Mouse (Mus musculus) liver, postnatal 0 days (tissue): ENCODE results near the gene Cpm. TPM values are rescaled to one million over a fixed set of nuclear protein-coding genes. Genes with fewer than 3 reads are reported as not detected.

ENCODE experiments used
- ATAC-seq: fragments of 200-750 bp; cut with Nextera tagmentation; 2 replicates; pipeline ENCODE4 v1.8.0; 2017; ENCODE audit warnings: mild to moderate bottlenecking, moderate library complexity
- DNase-seq: peaks from one replicate; pipeline ENCODE4 v3.0.0-alpha.2; 2016
- H3K27ac ChIP-seq: fragments of 300-500 bp; sonication (generic); 2 replicates; pipeline ENCODE4 v1.5.1; 2014; ENCODE audit warnings: antibody characterized with exemption, moderate library complexity, mild to moderate bottlenecking, low read depth
- H3K27me3 ChIP-seq: fragments of 300-500 bp; sonication (generic); 2 replicates; pipeline ENCODE4 v1.6.1; 2014; ENCODE audit warnings: low read length, control low read depth, mixed read lengths; ENCODE audit not compliant: insufficient read depth
- H3K36me3 ChIP-seq: fragments of 300-500 bp; sonication (generic); replicated peaks from 2 replicates; pipeline ENCODE4 v1.6.1; 2014; ENCODE audit warnings: mild to moderate bottlenecking, control low read depth, low read length, moderate library complexity, mixed read lengths; ENCODE audit not compliant: insufficient read depth
- H3K4me1 ChIP-seq: fragments of 300-500 bp; sonication (generic); 2 replicates; pipeline ENCODE4 v1.6.1; 2014; ENCODE audit warnings: antibody characterized with exemption, mild to moderate bottlenecking, control low read depth; ENCODE audit not compliant: insufficient read depth
- H3K4me2 ChIP-seq: fragments of 300-500 bp; sonication (generic); 2 replicates; pipeline ENCODE4 v1.6.1; 2014; ENCODE audit warnings: low read depth, mild to moderate bottlenecking, low read length, moderate library complexity, mixed read lengths
- H3K4me3 ChIP-seq: fragments of 300-500 bp; sonication (generic); 2 replicates; pipeline ENCODE4 v1.5.1; 2014; ENCODE audit warnings: low read depth, low read length
- H3K9ac ChIP-seq: fragments of 300-500 bp; sonication (generic); replicated peaks from 2 replicates; pipeline ENCODE4 v1.6.1; 2014; ENCODE audit warnings: mild to moderate bottlenecking, moderate library complexity
- H3K9me3 ChIP-seq: fragments of 300-500 bp; sonication (generic); 2 replicates; pipeline ENCODE4 v1.6.1; 2016; ENCODE audit warnings: mild to moderate bottlenecking, control low read depth, low read length, mixed read lengths
- CTCF ChIP-seq: sonication (generic); IDR thresholded peaks from 2 replicates; pipeline ENCODE4 v1.5.1; 2016; ENCODE audit warnings: antibody characterized with exemption, low read depth
- EP300 ChIP-seq: IDR thresholded peaks from 2 replicates; pipeline ENCODE4 v1.6.1; 2016; ENCODE audit warnings: antibody characterized with exemption, low read depth, mild to moderate bottlenecking
- WGBS: fragments of 180-500 bp; shearing (Covaris S2); extraction: QIAGEN DNeasy Blood & Tissue Kit; methylation state at CpG from one replicate; pipeline ENCODE4 v1.1.7; 2014; ENCODE audit not compliant: insufficient replicate concordance; 5-methylcytosine and 5-hydroxymethylcytosine counted together
- polyA plus RNA-seq: library from polyadenylated mRNA; unstranded; fragments of >200 nt; fragmentation: Nextera tagmentation; extraction: Ambion mirVana; gene quantifications from 2 replicates; pipeline ENCODE4 v1.2.1, GENCODE M21; 2015

Cpm gene
- polyA plus RNA-seq, 1 experiment from 2014 or later: 7.0 TPM

DNA sequence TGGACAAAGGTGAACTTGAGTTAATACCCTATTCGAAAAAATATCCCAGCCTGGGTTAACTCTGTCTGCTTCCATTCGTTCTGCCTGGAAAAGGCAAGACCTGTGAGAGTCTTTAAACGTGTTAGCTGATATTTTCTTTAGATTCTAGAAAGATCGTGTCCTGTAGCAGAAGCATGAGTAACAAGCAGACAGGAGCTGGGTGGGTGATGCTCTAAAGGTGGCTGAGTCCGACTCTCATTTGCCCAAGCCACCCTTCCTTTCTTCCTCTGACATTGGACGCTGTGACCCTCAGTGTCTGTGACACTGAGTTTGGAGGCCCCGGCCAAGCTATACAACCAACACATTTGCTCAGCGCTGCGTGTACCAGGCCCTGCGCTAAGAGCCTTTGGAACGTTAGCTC is 15.5 kb downstream of the Cpm start:
- Histone ChIP-seq H3K4me2 (no peak overlapping the region), H3K27ac (no peak overlapping the region), H3K4me3 (no peak overlapping the region), H3K27me3 (no peaks in the 10 kb centered on the region), H3K4me1 (0 out of 2 replicates have a peak, but pooled peaks cover 2% of the 10 kb centered on the region), H3K36me3 (no peaks in the 10 kb centered on the region; the same call in 1 of the 2 replicates), H3K9ac (no peak overlapping the region), H3K9me3 (no peaks in the 10 kb centered on the region)
- DNase-seq (no peak), ATAC-seq (no peak)
- TF ChIP-seq CTCF (no peak), EP300 (no peak)
- WGBS: 84% methylated on average over 11 of the region's 11 CpGs

DNA sequence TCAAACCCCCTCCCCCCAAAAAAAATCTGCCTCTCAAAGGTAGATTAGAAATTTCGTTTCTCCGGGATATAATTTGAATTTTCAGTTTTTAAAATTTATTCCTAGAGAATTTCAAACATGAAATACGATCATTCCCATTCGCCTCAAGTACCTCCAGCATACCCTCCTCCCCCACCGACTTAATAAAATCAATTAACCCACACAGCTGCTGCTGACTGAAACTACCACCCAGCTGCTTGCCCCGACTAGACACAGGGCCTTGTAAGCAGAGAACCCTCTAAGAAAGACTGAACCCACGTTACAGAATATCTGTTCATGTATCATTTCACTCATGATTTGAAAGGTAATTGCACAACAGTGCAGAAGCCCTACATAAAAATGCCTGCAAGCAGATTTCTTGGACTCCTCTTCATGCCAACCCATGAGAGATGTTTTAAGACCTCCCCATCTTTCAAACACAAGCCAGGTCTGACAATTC is 16.2 kb downstream of the Cpm start:
- H3K27me3 ChIP-seq: no peaks in the 10 kb centered on the region
- H3K27ac ChIP-seq: no peak overlapping the region
- no peak for ATAC-seq
- H3K9me3 ChIP-seq: no peaks in the 10 kb centered on the region
- no peak for DNase-seq
- no peaks in the 10 kb centered on the region for H3K36me3 ChIP-seq
- no peak for TF ChIP-seq CTCF
- no peak for TF ChIP-seq EP300
- H3K4me1 ChIP-seq: no peaks in the 10 kb centered on the region
- H3K4me3 ChIP-seq: no peak overlapping the region
- no peak overlapping the region for H3K4me2 ChIP-seq
- no peak overlapping the region for H3K9ac ChIP-seq
- 77% methylated on average over 7 of the region's 7 CpGs for WGBS

DNA sequence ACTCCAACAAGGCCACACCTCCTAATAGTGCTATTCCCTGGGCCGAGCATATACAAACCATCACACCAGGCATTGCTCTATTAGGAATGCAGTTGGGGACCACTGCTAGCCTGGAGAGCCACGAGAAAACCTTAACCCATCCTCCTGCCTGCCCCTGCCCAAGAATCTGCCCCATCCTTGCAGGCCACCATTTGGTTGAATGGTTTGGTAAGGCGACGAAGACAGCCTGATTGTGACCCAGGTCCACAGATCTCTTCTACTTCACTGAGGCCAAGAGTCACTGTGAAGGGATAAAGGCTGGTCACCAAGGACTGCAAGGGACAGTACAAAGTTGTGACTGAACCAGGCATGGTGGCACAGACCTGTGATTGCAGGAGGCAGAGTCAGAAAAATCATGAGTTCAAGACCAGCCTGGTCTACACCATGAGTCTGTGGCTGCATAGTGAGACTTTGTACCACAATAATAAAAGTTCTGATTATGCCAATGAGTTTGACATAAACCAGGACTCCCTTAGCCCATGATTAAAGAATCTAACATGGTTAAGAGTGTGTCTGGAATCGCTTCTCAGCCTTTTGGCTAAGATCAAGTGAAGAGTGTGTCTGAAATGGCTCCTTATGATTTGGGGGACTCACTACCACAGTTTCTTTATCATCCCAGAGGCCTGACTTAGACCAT is 17.3 kb downstream of the Cpm start:
- Histone ChIP-seq H3K36me3 (no peaks in the 10 kb centered on the region), H3K4me3 (no peak overlapping the region), H3K27me3 (no peaks in the 10 kb centered on the region), H3K9me3 (no peaks in the 10 kb centered on the region), H3K4me1 (no peaks in the 10 kb centered on the region), H3K9ac (no peak overlapping the region), H3K4me2 (no peak overlapping the region), H3K27ac (no peak overlapping the region)
- 78% methylated on average over 5 of the region's 5 CpGs for WGBS
- DNase-seq (no peak), ATAC-seq (no peak)
- TF ChIP-seq EP300: no peak
- TF ChIP-seq CTCF: no peak

DNA sequence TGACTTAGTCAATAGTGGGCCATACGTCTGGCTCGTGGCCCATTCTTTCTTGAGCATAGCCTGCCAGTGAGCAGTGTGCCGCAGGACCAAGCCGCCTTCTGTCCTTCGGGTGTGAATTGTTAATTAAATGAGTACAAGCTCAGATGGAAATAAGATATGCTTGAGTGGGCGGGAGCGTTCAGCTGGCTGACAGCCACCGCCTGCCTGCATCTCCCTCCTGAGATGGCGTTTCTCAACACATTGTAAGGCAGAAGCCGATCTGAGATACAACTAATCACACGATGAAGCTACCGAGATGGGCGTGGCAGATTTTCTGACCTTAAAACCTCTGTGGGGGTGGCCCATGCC is 17.8 kb downstream of the Cpm start:
- no peak for ATAC-seq
- WGBS: 76% methylated on average over 13 of the region's 13 CpGs
- no peaks in the 10 kb centered on the region for H3K4me1 ChIP-seq
- no peak overlapping the region for H3K27ac ChIP-seq
- H3K36me3 ChIP-seq: no peaks in the 10 kb centered on the region
- no peaks in the 10 kb centered on the region for H3K9me3 ChIP-seq
- H3K27me3 ChIP-seq: no peaks in the 10 kb centered on the region
- no peak overlapping the region for H3K4me3 ChIP-seq
- DNase-seq: no peak
- no peak for TF ChIP-seq CTCF
- no peak for TF ChIP-seq EP300
- H3K4me2 ChIP-seq: no peak overlapping the region
- no peak overlapping the region for H3K9ac ChIP-seq

DNA sequence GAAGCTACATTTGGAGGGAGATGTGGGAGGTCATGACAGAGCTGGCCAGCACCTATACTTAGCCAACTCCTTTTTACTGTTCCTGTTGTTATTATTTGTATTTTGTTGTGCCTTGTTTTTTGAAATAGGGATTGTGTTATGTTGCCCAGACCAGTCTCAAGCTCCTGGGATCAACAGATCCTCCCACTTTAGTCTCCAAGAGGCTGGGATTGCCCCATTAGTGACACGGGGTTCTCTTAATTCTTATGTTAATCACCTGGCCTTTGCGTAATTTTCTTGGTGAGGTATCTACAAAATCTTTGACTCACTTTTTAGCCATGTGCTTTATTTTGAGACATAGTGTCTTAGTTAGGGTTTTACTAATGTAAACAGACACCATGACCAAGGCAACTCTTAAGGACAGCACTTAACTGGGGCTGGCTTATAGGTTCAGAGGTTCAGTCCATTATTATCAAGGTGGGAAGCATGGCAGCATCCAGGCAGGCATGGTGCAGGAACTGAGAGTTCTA is 18.7 kb downstream of the Cpm start:
- Histone ChIP-seq H3K36me3 (no peaks in the 10 kb centered on the region), H3K9ac (no peak overlapping the region), H3K9me3 (no peaks in the 10 kb centered on the region), H3K27ac (no peak overlapping the region), H3K4me3 (no peak overlapping the region), H3K27me3 (no peaks in the 10 kb centered on the region), H3K4me2 (no peak overlapping the region), H3K4me1 (no peaks in the 10 kb centered on the region)
- no peak for DNase-seq
- ATAC-seq: no peak
- no peak for TF ChIP-seq EP300
- no peak for TF ChIP-seq CTCF
- WGBS: 77% methylated on average over 2 of the region's 2 CpGs

DNA sequence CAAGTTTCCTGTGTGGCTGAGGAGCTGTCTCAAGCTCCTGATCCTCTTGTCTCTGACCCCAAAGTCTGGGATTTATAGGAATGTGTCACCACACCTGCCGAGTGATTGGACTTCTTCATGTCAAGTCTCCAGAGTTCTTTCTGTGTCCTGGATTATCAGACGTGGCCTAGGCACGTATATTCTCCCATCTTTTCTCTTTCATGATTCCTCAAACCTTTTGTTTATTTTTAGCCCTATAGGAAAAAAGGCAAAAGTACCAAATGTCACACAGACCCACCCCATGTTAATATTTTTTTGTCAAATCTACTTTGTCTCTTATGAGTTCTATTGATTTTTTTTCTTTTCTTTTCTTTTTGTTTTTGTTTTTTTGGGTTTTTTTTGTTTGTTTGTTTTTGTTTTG is 19.3 kb downstream of the Cpm start:
- TF ChIP-seq CTCF (no peak), EP300 (no peak)
- 78% methylated on average over 3 of the region's 3 CpGs for WGBS
- H3K9ac ChIP-seq: no peak overlapping the region
- H3K27me3 ChIP-seq: no peaks in the 10 kb centered on the region
- ATAC-seq (no peak), DNase-seq (no peak)
- H3K4me3 ChIP-seq: no peak overlapping the region
- no peak overlapping the region for H3K4me2 ChIP-seq
- no peaks in the 10 kb centered on the region for H3K9me3 ChIP-seq
- H3K27ac ChIP-seq: no peak overlapping the region
- no peaks in the 10 kb centered on the region for H3K36me3 ChIP-seq
- H3K4me1 ChIP-seq: no peaks in the 10 kb centered on the region
